Mouse (Mus musculus): Measurements from ENCODE around the gene Gm28036. TPM values are rescaled to one million over a fixed set of nuclear protein-coding genes. Genes with fewer than 3 reads are reported as not detected.

Gene Gm28036
- polyA plus RNA-seq, 1 experiment = 1.9 TPM

GRCm38 (mm10) chr2:156025482-156025881 lies 101.4 kb downstream of the Gm28036 start:
- H3K27me3 ChIP-seq (replicated peaks; ENCODE audit: control insufficient read depth, insufficient read depth, low read length) = no peaks in the 10 kb centered on the region
- DNase-seq = peak; percentile 47
- no peaks in the 10 kb centered on the region for H3K4me1 ChIP-seq (ENCODE audit: control insufficient read depth, insufficient read depth, low read length)
- H3K36me3 ChIP-seq (ENCODE audit: control insufficient read depth, insufficient read depth, low read length) = no peaks in the 10 kb centered on the region
- no peak overlapping the region for H3K27ac ChIP-seq (ENCODE audit: insufficient read depth, low read depth, low read length)
- TF ChIP-seq CTCF (conservative IDR thresholded peaks at IDR 0.05; ENCODE audit: insufficient read depth, insufficient read length, low read depth, low read length) = no peak
- TF ChIP-seq POLR2A (IDR thresholded peaks at IDR 0.05; ENCODE audit: low read depth, low read length) = no peak
- no peak overlapping the region for H3K4me3 ChIP-seq (ENCODE audit: insufficient read depth, low read depth, low read length)

Other genes starting within 250 kb of the Gm28036 start
- gene Uqcc1, start 196.8 kb downstream of the Gm28036 start, polyA plus RNA-seq (2012; rRNA removed) = 64.1 and 74.9 TPM in 2 replicates
- gene Gm15557, start 186.4 kb downstream of the Gm28036 start, polyA plus RNA-seq (2012; rRNA removed) = not detected in 2 replicates
- gene Gdf5, start 181.7 kb downstream of the Gm28036 start, polyA plus RNA-seq (2012; rRNA removed) = 0.29 and 0.41 TPM in 2 replicates
- gene Cep250, start 170.6 kb downstream of the Gm28036 start, polyA plus RNA-seq (2012; rRNA removed) = 6.6 and 6.9 TPM in 2 replicates
- 2.6 and 2.9 TPM in 2 replicates for gene 6430550D23Rik, start 119.1 kb downstream of the Gm28036 start, polyA plus RNA-seq (2012; rRNA removed)
- 327 and 345 TPM in 2 replicates for gene Ergic3, start 119.0 kb downstream of the Gm28036 start, polyA plus RNA-seq (2012; rRNA removed)
- 0.38 and 0.67 TPM in 2 replicates for gene Fer1l4, start 74.1 kb downstream of the Gm28036 start, polyA plus RNA-seq (2012; rRNA removed)
- 3.3 and 3.6 TPM in 2 replicates for gene Spag4, start 61.9 kb downstream of the Gm28036 start, polyA plus RNA-seq (2012; rRNA removed)
- 57.2 and 72.4 TPM in 2 replicates for gene Cpne1, start 15.1 kb downstream of the Gm28036 start, polyA plus RNA-seq (2012; rRNA removed)
- 13.2 and 14.8 TPM in 2 replicates for gene Rbm12, start 15.1 kb downstream of the Gm28036 start, polyA plus RNA-seq (2012; rRNA removed)
- gene Romo1, start 16.9 kb upstream of the Gm28036 start, polyA plus RNA-seq (2012; rRNA removed) = 396 and 507 TPM in 2 replicates
- gene Nfs1, start 17.1 kb upstream of the Gm28036 start, polyA plus RNA-seq (2012; rRNA removed) = 112 and 138 TPM in 2 replicates
- 31.1 and 39.3 TPM in 2 replicates for gene Rbm39, start 53.1 kb upstream of the Gm28036 start, polyA plus RNA-seq (2012; rRNA removed)
- gene Phf20, start 69.4 kb upstream of the Gm28036 start, polyA plus RNA-seq (2012; rRNA removed) = 14.6 and 16.3 TPM in 2 replicates
- 2.5 and 2.8 TPM in 2 replicates for gene Cnbd2, start 185.2 kb upstream of the Gm28036 start, polyA plus RNA-seq (2012; rRNA removed)
- gene Scand1, start 185.6 kb upstream of the Gm28036 start, polyA plus RNA-seq (2012; rRNA removed) = 154 and 230 TPM in 2 replicates